Mouse (Mus musculus) 416B (cell line): Measurements from ENCODE around the gene Sh3gl2.
A peak's percentile ranks its signal among the peaks of the same experiment; 100 is the strongest.

Experiments used
- DNase-seq: peaks from one replicate; pipeline ENCODE4 v3.0.0; 2011; ENCODE audit warnings: low read depth

Gene Sh3gl2

DNA sequence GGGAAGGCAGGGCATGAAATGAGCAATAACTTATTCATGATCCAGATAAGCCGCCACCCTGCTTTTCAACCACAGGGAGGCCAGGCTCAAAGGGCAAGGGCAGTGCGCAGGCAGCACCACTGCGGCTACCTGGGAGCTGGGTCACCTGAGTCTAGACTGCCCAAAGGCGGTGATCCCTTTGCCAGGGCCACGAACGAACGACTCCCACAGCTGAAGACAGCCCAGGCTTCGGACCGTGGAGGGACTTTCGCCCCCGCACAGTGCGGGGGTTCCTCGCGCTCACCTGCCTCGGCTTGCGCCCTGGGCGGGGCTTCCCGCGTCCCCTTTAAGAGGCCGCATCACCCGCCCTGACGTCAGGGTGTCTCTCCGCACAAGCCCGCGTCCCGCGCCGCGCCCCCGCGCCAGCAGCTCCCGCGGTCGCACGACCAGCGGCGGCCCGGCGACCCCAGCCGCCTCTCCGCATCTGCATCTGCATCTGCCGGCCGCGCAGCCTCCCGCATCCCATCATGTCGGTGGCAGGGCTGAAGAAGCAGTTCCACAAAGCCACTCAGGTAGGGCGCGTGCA lies at the start of gene Sh3gl2:
TSS of gene Sh3gl2 (plus strand) at position 56 of the 565 bp plus-strand sequence.
- no peak for DNase-seq

DNA sequence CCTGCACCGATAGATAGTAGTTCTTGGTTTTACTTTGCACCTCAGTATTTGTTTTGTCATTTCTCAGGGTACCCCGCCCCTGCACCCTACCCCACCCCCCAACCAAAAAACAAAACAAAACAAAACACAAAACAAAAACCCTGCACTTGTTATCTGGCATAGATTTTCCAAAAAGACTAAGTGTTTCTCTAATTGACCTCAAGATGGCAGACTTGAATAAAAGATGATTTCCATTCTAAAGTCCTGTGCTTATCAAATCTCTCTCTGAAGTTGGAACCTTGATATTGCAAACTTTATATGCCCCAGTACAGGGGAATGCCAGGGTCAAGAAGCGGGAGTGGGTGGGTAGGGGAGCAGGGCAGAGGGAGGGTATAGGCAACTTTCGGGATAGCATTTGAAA lies 43.8 kb upstream of the Sh3gl2 start:
- peak; percentile 36 for DNase-seq

DNA sequence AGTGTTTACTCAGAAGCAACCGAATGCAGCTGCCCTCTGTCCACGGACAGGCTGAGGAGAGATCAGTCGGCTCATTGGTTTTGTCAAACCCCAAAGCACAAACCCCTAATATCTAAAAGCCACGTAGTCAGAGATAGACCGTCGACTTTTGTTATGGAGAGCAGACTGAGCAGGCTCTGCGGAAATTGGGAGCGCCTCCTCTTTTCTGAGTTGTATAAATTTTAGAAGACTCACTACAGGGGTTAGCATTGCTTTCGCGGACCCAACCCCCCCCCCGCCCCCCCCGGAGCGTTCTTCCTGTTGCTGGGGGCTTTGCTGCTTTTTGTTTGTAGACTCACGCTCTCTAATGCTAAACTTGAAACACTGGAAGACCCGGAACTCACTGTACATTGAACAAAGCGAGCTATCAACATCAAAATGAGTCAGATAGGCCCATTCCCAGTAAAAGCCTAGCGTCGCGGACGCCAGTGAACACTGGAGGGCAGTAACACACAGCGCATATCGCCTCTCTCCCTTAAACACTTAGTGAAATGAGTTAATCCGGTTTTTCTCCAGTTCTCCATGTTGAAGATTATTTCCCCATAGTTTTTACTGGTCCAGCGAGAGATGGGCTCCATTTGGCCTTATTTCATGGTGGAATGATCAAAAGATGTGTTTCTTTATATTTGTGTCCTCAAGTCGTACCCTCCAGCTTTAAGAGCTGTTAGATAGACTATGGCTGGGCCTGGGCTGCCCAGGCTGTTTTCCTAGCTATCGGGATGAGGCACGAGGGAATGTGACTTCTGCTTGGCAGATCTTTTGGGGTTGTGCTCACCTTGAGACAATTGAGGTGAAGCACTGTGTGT lies 42.2 kb upstream of the Sh3gl2 start:
- DNase-seq, result peak; percentile 29

DNA sequence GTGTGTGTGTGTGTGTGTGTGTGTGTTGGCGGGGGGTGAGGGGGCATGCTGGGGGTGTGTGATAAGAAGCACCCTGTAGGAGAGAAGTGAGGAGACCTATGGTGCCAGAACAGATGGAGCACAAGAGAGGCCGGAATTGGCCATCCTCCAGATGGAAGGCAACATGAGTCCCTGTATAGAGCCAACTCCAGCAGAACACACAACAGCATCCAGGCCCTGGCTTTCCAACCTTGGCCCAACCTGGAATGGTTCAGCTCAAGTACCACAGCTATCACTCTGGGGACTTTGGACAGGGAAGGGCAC lies 41.7 kb upstream of the Sh3gl2 start:
- no peak for DNase-seq

DNA sequence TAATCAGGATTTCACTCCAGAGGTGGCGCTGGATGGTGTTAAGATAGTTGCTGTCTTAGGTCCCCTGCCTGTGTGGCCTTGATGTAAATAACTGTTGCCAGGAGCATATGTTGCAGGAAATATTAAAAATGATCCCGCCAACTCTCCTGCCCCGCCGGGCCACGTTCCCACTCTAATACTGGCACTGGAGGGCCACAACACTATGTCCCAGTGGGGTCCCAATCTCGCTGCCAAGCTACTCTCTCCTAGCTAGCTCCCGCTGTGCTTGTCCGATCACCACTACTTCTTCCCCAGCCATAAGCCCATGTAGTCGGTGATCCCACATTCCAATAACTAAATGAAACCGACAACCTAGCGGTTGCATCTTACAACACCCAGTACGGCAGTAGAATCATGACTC lies 36.9 kb upstream of the Sh3gl2 start:
- DNase-seq, result no peak

DNA sequence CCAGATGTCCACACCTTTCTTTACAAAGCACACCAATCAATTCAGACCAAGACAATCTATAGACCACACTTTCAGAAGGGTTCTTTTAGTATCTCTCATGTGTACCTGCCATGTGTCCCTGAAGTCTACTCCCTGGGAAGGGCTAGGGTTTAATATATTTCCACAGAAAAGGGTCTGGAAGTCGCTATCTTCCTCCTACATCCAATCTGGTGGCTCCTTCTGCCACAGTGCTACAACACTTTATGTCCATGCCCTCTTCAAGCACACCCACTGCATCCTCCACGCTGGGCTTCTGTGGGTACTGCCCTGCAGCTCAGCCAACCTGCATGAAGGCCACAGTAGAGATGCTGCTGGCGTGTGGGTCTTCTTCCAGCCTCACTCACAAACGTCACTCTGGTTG lies 29.5 kb upstream of the Sh3gl2 start:
- no peak for DNase-seq

DNA sequence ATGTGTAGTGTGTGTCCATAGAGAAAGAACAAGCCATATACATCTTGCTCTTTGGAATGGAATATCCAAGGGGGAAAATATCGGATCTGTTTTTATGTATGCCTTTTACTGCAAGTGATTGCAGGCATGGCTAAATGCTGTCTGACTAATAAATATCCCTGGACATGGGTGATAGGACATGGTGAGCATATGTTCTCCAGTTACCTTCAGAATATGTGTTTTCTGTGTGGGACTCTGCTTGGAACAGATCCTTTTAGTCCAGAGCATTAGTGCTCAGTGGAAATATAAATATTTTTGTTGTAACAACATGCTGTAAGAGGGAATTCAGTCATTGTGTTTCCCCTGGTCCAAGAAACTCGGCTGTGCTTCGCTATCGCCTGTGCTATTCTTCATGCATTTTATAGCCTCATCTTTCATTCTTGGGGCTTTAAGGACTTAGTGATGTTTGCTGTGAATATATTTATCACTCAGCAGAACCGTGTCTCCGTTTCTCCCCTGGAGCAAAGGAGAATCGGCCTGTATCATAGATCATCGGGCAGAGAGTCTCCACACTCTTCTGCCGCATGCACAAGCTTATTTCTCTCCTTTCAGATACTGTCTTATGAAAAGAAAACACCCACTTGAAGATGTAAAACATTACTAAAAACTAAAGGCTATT lies 26.4 kb upstream of the Sh3gl2 start:
- DNase-seq, result no peak

DNA sequence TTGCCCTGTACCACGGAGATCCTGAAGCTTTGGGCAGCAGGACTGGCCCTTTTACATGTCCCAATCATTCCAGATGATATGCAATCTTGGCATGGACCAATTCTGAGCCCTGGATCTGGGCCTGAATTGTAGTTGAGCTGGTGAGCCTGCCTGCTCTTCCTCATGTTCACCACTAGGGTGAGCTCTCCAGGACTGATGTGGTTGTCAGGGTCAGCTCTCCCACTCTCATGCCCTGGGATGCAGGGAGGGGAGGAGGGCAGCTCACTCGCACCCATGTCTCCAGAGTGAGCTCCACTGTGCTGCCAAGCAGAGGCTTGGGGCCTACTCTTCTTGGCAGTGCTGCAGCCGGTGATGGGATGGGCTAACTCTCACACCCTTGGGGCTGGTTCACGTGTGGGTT lies 18.9 kb upstream of the Sh3gl2 start:
- DNase-seq, result no peak

DNA sequence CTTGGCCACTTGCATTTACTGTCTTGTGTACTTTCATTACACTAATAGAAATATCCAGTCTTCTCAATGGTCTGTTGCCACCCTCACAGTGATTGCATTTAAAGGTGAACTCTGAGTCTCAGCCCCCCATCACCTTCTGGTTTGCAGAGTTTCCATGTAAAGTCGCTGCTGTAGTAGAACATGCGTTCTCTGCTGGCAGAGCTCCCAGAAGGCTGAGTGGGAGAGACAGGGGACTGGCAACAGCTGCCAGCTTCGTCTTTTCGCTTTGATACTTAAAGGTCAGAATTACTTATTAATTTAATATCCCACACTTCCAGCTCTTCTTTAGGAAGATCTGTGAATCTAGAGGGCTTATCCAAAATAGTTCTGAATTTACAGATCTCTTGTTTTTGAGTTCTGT lies 8.7 kb upstream of the Sh3gl2 start:
- DNase-seq, result no peak

DNA sequence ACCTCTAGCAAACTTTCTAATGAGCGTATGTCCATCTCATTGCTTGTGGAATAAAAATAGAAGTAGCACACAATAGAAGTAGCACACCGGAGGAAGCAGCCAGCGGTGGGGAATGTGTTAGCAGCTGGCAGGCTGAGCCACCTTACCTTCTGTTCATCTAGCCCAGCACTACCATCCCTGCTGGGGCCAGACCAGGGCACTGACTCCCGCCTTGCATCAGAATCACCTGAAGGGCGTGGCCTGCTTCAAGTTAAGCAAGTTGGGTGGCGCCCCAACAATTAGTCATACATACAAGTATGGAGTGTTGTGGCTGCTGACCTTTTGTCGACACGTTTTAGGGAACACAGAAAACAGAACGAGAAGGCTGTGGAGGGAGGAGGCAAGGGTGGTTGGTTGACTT lies 6.5 kb upstream of the Sh3gl2 start:
- no peak for DNase-seq

DNA sequence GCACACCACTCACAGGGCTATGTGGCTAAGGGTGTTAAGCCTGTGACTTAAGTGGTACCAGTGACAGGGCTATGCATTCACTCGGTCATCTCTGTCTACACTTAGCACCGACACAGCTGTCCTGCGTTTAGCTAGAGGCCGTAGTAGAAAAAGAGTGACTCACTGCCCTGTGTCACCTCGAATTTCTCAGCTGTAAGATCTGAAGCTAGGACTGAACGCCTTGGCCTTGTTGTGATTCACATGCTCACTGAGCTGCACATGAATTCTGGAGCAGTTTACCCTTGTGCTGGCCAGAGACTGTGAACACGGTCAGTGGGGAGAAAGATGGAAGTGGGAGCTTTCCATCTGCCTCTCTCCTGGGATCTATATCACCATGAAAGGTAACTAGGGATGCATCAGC lies 2.3 kb upstream of the Sh3gl2 start:
- DNase-seq, result no peak

DNA sequence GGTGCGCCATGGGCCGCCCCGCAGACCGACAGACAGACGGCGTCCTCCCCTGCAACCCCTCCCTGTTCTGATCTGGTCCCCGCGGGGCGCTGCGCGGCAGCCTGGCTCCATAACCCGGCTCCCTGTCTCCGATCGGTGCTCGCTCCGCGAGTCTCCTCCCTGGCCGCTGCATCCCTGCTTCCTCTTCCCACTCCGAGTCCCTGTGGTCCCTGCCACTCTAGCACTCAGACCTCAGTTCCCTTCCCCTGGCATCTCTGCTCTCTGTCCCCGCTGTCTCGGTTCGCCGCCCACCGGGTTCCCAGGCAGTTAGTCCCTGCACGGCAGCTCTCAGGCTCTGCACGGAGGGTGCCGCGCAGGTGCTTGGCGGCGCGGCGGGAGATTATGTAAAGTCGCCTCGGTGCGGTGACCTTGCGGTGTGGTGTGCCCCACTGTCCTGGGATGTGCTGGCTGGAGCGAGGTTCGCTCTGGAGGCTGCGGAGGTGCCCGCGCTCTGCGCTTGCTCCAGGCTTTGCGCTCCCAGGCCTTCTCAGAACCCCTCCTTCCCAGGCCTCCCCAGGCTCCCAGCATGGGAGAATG lies 798 bp downstream of the Sh3gl2 start:
- DNase-seq, result no peak

DNA sequence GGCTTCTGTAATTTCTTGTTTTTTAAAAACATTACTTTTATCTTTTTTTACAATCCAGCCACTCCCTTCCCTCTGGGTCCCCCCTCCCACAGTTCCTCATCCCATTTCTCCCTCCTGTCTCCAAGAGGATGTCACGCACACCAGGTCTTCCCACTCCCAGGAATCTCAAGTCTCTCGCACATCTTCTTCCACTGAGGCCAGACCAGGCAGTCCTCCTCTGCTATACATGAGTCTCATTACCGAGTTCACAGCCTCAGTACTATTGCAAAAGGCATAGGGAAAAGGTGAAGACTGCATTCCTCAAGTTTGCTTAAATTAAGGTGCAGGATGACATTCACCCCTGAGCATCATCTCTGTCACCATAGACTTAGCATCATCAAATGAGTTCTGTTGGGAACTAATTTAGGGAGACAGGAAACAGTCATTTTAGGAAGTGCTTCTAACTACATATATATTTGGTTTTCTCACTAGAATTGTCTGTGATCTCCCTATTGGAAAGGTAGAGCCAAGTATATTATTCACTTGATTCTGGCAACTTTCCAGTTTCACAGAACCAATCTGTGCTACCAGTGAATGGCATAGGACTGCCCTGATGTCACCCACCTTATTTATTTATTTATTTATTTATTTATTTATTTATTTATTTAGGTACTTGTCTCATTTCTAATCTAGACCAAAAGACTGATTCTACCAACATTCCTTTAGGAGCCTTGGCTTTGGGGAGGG lies 1.9 kb downstream of the Sh3gl2 start:
- DNase-seq, result no peak

DNA sequence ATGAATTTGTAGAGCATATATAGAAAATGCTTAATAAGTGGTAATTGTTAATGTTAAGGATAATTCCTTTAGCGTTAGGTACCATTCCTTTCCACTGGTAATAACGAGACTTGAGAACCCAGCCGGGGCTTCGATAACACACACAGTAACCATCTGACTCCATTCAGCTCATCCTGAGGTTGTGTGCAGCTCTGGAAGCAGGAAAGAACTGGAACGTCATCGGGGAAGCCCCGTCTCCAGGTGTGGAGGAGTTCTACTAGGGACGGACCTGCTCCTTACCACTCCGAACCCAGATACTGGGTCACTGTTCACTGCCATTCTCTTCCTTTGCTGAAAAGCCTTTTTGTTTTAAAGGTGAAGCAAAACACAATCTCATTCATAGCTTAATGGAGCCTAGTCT lies 2.6 kb downstream of the Sh3gl2 start:
- no peak for DNase-seq

DNA sequence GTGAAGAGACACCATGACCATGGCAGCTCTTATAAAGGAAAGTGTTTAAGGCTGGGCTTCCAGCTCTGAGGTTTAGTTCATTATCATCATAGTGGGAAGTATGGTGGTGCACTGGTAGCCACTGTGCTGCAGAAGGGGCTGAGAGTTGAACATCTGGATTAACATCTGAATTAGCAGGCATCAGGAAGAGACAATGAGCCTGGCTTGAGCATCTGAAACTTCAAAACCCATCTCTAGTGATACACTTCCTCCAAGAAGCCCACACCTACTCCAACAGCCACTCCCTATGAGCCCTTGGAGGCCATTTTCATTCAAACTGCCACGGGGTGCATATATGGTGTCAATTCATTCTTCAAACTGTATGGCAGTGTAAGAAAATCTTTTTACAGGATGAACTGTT lies 3.6 kb downstream of the Sh3gl2 start:
- DNase-seq, result no peak

DNA sequence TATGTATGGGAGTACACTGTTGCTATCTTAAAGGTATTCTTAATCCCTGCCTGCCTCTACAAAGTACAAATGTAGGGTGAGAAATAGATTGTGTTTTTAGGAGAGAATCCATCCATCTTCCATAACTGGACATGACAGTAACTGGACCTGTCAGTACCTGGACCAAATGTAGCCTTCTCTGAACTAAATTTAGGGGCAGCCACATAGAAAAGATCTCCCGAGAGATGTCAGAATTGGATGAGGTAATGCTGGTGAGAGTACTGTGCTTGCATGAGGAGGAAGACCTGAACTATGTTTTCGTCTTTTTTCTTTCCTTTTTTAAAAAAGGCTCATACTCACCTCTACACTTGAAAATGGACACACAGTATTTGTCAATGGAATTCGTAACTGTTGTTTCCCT lies 6.0 kb downstream of the Sh3gl2 start:
- no peak for DNase-seq

DNA sequence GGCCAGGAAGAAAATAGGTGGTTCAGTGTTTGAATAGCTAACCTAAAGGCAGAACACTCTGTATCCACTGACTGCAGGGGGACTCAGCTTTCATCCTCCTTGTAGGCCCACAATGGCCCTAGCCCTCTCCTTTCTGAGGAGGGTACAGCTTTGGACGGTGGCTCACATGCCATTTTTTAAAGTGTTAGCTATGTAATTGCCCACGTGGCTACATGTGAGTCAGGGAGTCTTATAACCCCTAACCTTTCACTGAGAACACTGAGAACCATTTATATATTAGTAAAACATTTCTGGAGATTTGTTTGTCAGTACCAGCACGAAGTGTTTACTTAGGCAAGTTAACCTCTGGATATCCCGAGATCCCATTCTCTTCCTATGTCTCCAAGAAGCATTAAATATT lies 12.1 kb downstream of the Sh3gl2 start:
- DNase-seq, result no peak

DNA sequence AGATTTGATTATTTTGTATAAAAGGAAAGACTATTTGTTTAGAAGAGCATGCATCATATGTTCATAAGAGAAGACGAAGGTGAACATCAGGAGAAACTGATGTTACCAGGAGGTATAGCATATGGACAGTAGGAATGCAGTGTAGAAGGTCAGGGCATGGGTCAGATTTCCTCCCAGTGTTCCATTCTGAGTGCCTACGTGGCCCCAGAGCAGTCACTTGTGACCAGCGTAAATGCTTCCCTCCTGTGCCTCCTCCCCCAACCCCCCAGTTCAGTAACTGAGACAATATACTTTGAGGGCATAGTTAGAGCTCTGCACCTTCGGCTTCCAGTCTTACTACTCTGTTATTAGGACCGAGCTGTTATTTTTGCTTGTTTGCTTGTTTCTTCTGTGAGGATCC lies 17.8 kb downstream of the Sh3gl2 start:
- no peak for DNase-seq

DNA sequence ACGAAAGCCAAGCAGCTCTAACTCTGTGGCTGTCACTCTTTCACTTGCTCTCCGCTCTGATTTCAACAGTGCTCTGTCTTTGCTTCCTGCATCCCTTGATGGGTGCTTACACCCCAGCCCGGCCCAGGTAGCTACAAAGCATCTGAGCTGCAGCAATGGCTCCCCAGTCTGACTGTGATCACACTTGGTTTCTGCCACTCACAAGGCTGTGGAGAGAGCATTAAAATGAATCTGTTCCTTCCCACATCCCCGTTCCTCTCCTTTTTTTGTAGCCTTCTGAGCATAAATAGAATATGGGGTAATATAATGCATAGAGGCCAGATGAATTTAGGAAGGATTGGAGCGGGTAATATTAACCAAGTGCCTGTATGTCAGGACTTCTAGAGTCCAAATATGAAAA lies 21.8 kb downstream of the Sh3gl2 start:
- no peak for DNase-seq

DNA sequence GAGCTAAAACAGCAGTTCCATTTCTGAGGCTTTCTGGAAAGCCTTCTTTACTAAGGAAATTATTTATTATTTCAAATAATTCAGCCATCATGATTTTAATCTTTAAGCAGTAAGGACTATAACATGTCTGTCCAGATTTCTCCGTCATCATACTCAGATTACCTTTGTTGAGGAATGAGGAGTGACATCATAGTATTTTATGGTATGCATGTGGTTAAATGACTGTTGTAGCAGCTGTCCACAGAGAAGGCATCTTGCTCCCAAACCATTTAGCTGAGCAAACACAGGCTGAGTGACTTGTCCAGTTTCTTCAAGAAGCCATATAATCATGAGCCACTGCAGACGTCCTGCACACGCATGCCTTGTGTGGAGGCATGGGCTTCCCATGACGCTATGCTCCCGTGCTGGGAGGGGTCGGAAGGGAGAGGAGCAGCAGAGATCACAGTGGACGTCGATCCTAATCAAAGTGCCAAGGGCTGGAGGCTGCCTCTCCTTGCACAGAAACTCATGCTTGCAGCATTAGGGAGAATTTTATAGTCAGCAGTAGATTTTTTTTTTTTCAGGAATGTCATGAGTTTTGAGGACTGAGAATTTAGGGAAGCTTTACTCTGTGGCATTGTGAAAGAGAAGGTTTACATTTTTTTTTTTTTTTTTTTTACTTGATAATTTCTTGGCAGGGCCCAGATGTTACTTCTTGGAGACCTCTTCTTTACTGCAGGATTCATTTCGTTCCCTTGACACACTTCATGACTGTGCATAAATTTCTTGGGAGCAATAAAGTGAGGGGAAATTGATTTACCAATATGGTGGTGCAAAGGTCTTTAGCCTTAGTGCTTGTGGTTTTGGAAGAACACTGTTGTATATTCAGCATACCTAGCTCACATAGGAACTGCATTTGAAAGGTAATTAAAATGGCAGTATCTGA lies 23.0 kb downstream of the Sh3gl2 start:
- DNase-seq, result no peak

DNA sequence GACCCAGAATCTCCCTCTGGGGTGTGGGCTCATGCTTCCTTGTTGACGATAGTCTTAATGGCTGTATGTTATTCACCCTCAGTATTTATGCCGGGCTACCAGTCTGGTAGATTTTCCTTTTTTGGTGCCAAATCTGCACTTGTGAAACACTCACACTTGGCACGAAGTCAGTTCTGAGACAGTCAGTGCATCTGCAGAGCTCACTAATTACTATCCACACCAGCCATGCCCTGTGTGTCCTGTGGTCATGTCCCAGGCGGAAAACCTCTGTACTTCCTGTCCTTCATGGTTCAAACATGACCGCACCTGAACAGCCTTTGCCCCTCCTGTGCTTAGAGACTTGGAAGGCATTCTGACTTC lies 23.6 kb downstream of the Sh3gl2 start:
- DNase-seq, result no peak
